Mouse (Mus musculus) gastrocnemius, adult 18-20 months (tissue): ENCODE results near the gene Rhox4e. TPM values are rescaled to one million over a fixed set of nuclear protein-coding genes. Genes with fewer than 3 reads are reported as not detected.
"Not testable (repeated sequence)": the region's sequence is repeated elsewhere in the genome, so short reads cannot be mapped to it uniquely, and the experiment has no call there.

Experiments
- DNase-seq: peaks from one replicate; pipeline ENCODE4 v3.0.0; 2021; ENCODE audit warnings: low spot score
- long read RNA-seq, 2 experiments: library from polyadenylated mRNA; stranded (forward); transcript quantifications; one replicate each; pipeline ENCODE4 v2.0.0; 2021
- total RNA-seq, 2 experiments: library from RNA; stranded (reverse); gene quantifications; 2 replicates each; pipeline ENCODE4 v1.2.3; 2021

Gene Rhox4e
- total RNA-seq: not detected
- long read RNA-seq, experiment 1: 0 reads
- long read RNA-seq, experiment 2: 0 reads

DNA sequence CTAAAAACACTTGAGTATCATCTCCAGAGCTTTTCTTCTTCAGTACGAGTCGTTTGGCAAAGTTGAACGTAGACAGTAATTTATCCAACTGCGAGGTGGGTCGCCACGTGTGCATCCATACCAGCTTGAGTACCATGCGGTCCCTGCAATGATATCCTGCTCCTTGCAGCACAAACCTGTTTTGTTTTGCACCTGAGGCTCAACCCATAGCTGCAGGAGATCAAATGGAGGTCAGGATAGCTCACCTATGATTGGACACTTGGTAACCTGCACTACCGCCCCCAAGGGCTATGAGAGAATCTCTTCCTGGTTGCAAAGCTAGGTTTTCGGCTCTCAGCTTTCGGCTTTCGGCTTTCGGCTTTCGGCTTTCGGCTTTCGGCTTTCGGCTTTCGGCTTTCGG lies at the start of gene Rhox4e:
Gene Rhox4e (plus strand): TSS at position 301 of the 400 bp plus-strand sequence.
- DNase-seq: not testable (repeated sequence)

DNA sequence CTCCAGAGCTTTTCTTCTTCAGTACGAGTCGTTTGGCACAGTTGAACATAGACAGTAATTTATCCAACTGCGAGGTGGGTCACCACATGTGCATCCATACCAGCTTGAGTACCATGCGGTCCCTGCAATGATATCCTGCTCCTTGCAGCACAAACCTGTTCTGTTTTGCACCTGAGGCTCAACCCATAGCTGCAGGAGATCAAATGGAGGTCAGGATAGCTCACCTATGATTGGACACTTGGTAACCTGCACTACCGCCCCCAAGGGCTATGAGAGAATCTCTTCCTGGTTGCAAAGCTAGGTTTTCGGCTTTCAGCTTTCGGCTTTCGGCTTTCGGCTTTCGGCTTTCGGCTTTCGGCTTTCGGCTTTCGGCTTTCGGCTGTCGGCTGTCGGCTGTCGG lies 43.2 kb upstream of the Rhox4e start, which contains the start of gene Rhox4d:
Gene Rhox4d (plus strand): TSS at position 301 of the 400 bp plus-strand sequence.
- DNase-seq: not testable (repeated sequence)

DNA sequence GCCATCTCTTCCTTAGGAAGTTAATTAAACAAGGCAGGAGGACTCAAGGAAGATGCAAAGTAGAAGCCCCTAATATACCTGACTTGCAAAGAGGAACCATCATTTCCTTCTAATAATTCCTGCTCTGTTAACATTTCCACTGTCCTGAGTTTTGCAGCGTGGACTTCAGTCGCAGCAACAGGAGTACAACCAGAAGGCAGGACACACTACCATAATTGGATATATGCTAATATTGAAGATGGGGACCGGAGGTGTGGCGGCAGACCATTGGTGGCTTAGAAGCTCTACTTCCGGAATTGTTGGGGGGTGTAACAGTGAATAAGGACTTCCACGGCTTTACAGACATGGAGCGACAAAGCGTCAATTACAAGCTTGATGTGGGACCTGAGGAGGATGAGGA lies 27.1 kb upstream of the Rhox4e start, which contains the start of gene Rhox2e:
Gene Rhox2e (plus strand): TSS at position 301 of the 400 bp plus-strand sequence.
- DNase-seq: not testable (repeated sequence)

DNA sequence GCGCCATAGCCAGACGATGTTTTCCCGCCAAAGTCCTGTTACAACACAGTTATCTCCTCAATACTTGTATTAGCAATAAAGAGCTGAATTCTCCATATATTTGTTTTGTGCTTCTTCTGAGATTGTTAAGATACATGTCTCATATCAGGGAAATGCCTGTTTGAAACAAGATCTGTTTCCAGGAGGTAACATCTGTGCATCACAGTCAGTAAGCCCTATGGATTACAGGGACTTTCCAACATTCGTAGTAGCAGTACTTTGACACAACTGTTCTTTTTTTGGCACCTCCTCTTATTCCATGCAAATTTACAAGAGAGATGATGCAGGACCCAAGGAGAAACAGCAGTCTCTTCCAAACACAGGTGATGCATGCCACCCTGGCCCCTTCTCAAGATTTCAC lies 15.5 kb upstream of the Rhox4e start, which contains the start of gene Rhox3e:
Gene Rhox3e (plus strand): TSS at position 301 of the 400 bp plus-strand sequence.
- not testable (repeated sequence) for DNase-seq

DNA sequence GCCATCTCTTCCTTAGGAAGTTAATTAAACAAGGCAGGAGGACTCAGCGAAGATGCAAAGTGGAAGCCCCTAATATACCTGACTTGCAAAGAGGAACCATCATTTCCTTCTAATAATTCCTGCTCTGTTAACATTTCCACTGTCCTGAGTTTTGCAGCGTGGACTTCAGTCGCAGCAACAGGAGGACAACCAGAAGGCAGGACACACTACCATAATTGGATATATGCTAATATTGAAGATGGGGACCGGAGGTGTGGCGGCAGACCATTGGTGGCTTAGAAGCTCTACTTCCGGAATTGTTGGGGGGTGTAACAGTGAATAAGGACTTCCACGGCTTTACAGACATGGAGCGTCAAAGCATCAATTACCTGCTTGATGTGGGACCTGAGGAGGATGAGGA lies 13.9 kb downstream of the Rhox4e start, which contains the start of gene Rhox2f:
Gene Rhox2f (plus strand): TSS at position 301 of the 400 bp plus-strand sequence.
- DNase-seq: not testable (repeated sequence)

DNA sequence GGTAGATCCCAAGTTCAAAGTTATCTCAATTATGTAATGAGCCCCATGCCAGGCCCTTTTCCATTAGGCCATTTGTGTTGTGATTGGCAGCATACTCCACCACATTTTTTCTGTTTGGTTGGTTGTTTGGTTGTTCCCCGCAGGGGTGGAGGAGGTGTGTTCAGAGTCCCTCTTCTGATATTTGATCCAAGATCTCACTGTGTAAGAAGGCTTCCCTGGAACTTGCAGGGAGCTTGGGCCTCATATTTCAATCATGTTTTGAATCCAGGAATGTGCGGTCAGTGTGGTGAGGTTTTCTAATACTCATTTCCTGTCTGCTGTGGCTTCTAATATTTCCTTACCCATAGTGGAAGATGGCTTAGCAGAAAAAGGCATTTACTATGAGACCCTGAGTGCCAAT lies 15.4 kb downstream of the Rhox4e start:
- not testable (repeated sequence) for DNase-seq

DNA sequence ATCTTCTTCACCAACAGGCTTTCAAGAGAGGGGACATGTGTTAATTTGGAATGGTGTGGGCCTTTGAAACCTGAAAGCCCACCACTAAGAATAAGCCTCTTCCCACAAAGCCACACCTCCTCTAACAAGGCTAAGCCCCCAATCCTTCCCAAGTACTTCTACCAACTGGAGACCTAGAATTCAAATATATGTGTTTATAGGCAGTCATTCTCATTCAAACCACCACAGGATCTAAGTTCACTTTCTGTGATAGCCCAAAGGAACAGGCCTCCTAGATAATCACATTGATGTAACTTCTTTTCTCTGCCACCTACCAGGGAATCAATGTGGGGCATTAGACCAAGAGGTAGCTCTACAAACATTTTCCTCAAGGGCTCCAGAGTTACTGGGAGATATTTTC lies 23.5 kb downstream of the Rhox4e start, which contains the start of gene Rhox3f:
Gene Rhox3f (plus strand): TSS at position 301 of the 400 bp plus-strand sequence.
- DNase-seq: not testable (repeated sequence)

DNA sequence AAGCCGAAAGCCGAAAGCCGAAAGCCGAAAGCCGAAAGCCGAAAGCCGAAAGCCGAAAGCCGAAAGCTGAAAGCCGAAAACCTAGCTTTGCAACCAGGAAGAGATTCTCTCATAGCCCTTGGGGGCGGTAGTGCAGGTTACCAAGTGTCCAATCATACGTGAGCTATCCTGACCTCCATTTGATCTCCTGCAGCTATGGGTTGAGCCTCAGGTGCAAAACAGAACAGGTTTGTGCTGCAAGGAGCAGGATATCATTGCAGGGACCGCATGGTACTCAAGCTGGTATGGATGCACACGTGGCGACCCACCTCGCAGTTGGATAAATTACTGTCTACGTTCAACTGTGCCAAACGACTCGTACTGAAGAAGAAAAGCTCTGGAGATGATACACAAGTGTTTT lies 50.4 kb downstream of the Rhox4e start, which contains the start of gene Rhox4f:
Gene Rhox4f (minus strand): TSS at position 101 of the 400 bp plus-strand sequence.
- not testable (repeated sequence) for DNase-seq

Other genes with a start within 250 kb of the Rhox4e start
- not detected for gene Rhox3a2, start 177.4 kb upstream of the Rhox4e start, total RNA-seq
- not detected for gene Rhox4a2, start 166.6 kb upstream of the Rhox4e start, total RNA-seq
- not detected for gene Rhox2b, start 145.3 kb upstream of the Rhox4e start, total RNA-seq
- not detected for gene Rhox4b, start 124.9 kb upstream of the Rhox4e start, total RNA-seq
- gene Rhox2c, start 103.7 kb upstream of the Rhox4e start, total RNA-seq: not detected
- not detected for gene Rhox3c, start 98.8 kb upstream of the Rhox4e start, total RNA-seq
- not detected for gene Rhox4c, start 77.1 kb upstream of the Rhox4e start, total RNA-seq
- gene Rhox2d, start 64.0 kb upstream of the Rhox4e start, total RNA-seq: not detected
- not detected for gene Rhox4d, start 43.1 kb upstream of the Rhox4e start, total RNA-seq
- not detected for gene Rhox2e, start 27.0 kb upstream of the Rhox4e start, total RNA-seq
- gene Rhox3e, start 15.4 kb upstream of the Rhox4e start, total RNA-seq: not detected
- not detected for gene Rhox2f, start 14.0 kb downstream of the Rhox4e start, total RNA-seq
- not detected for gene Rhox3f, start 23.6 kb downstream of the Rhox4e start, total RNA-seq
- gene Rhox4f, start 50.3 kb downstream of the Rhox4e start, total RNA-seq: not detected
- not detected for gene Rhox3g, start 71.2 kb downstream of the Rhox4e start, total RNA-seq
- gene Rhox2g, start 86.1 kb downstream of the Rhox4e start, total RNA-seq: not detected
- gene Rhox4g, start 93.9 kb downstream of the Rhox4e start, total RNA-seq: not detected
- gene Rhox3h, start 111.4 kb downstream of the Rhox4e start, total RNA-seq: not detected
- gene Rhox2h, start 115.9 kb downstream of the Rhox4e start, total RNA-seq: not detected
- gene Rhox5, start 247.4 kb downstream of the Rhox4e start, total RNA-seq: not detected